19 mouse cellular contexts compared by ENCODE assay signal in the genomic region with DNA sequence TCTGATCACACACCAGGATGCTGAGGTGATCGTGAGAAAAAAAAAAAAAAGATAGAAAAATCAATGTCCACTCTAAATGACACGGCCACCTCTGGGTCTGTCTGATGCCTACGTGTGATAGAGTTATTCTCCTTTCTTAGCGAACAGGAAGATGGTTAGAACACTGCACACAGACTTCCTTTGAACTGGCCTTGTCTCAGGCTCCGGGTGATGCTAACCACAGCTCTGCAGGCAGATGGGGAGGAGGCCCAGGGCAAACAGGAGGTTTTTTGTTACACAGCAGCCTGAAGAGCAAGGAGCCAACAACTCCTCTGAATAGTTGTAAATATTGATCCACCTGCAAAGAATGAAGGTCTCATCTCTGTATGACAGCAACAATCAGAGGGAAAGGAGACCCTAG. TPM values are rescaled to one million over a fixed set of nuclear protein-coding genes. Genes with fewer than 3 reads are reported as not detected.
DNase-seq lines count a peak whose midpoint lies in the region; ATAC-seq lines count a peak whose summit lies in the region.
"Had no signal": no experiment of that assay in that cellular context is flagged by ENCODE, and none has a peak within 500 bp of the region (broad histone marks: within the 10 kb centered on the region; RNA-seq: fewer than 3 reads in every experiment).

No protein-coding gene starts in this region.

- H3K9ac ChIP-seq in intestine, embryonic 16.5 days (ENCODE audit: low read depth, low read length): no peak overlapping the region
- no peak overlapping the region for H3K9ac ChIP-seq in intestine, embryonic 15.5 days
- H3K9ac ChIP-seq: forebrain, embryonic 12.5 days; limb, embryonic 13.5 days; liver, embryonic 15.5 days; midbrain, embryonic 13.5 days had no signal

- 49% methylated on average over 5 of the region's 5 CpGs for WGBS in heart, embryonic 10.5 days
- WGBS in intestine, embryonic 16.5 days: 43% methylated on average over 5 of the region's 5 CpGs
- WGBS in intestine, embryonic 15.5 days: 46% methylated on average over 5 of the region's 5 CpGs

- H3K27ac ChIP-seq in heart, embryonic 10.5 days: peak overlapping the region; percentile 36; the same call in 1 of the 2 replicates
- H3K27ac ChIP-seq in intestine, embryonic 16.5 days (ENCODE audit: low read length): peak overlapping the region; percentile 11
- no peak overlapping the region for H3K27ac ChIP-seq in intestine, embryonic 15.5 days
- H3K27ac ChIP-seq: forebrain, embryonic 12.5 days; left cerebral cortex, adult 2 months; limb, embryonic 13.5 days; liver, embryonic 15.5 days; midbrain, embryonic 13.5 days had no signal

- H3K4me1 ChIP-seq in heart, embryonic 10.5 days: peaks cover 51% of the 10 kb centered on the region
- H3K4me1 ChIP-seq in intestine, embryonic 16.5 days (ENCODE audit: control insufficient read depth, insufficient read depth, low read length): peaks cover 6% of the 10 kb centered on the region; the same call in 1 of the 2 replicates
- peaks cover 10% of the 10 kb centered on the region; the same call in 1 of the 2 replicates for H3K4me1 ChIP-seq in intestine, embryonic 15.5 days (replicated peaks)
- H3K4me1 ChIP-seq: liver, embryonic 15.5 days; midbrain, embryonic 13.5 days had no signal

- ATAC-seq in intestine, embryonic 16.5 days: no peak
- no peak for ATAC-seq in intestine, embryonic 15.5 days
- peak; percentile 67; the same call in 1 of the 2 replicates for ATAC-seq in common myeloid progenitor, adult 5-6 weeks (replicated peaks; ENCODE audit: low read depth, poor library complexity, severe bottlenecking)
- ATAC-seq: midbrain, embryonic 13.5 days had no signal

- H3K9me3 ChIP-seq in heart, embryonic 10.5 days: no peaks in the 10 kb centered on the region
- H3K9me3 ChIP-seq in intestine, embryonic 16.5 days (ENCODE audit: control insufficient read depth, low read length): no peaks in the 10 kb centered on the region
- H3K9me3 ChIP-seq in intestine, embryonic 15.5 days: no peaks in the 10 kb centered on the region
- H3K9me3 ChIP-seq: forebrain, embryonic 12.5 days; limb, embryonic 13.5 days; liver, embryonic 15.5 days; midbrain, embryonic 13.5 days had no signal

- no peak overlapping the region for H3K4me2 ChIP-seq in intestine, embryonic 16.5 days (ENCODE audit: low read depth, low read length)
- H3K4me2 ChIP-seq in intestine, embryonic 15.5 days (replicated peaks): no peak overlapping the region
- H3K4me2 ChIP-seq: forebrain, embryonic 12.5 days; limb, embryonic 13.5 days; liver, embryonic 15.5 days; midbrain, embryonic 13.5 days had no signal

- H3K36me3 ChIP-seq in heart, embryonic 10.5 days: peaks cover 9% of the 10 kb centered on the region; the same call in 1 of the 2 replicates
- H3K36me3 ChIP-seq in intestine, embryonic 16.5 days (ENCODE audit: control insufficient read depth, insufficient read depth, low read length): no peaks in the 10 kb centered on the region
- H3K36me3 ChIP-seq in intestine, embryonic 15.5 days: no peaks in the 10 kb centered on the region
- H3K36me3 ChIP-seq: forebrain, embryonic 12.5 days; liver, embryonic 15.5 days; midbrain, embryonic 13.5 days had no signal

- no peak overlapping the region for H3K4me3 ChIP-seq in heart, embryonic 10.5 days
- no peak overlapping the region for H3K4me3 ChIP-seq in intestine, embryonic 16.5 days (ENCODE audit: low read length)
- no peak overlapping the region for H3K4me3 ChIP-seq in intestine, embryonic 15.5 days (replicated peaks)
- H3K4me3 ChIP-seq: forebrain, embryonic 12.5 days; left cerebral cortex, adult 2 months; limb, embryonic 13.5 days; liver, embryonic 15.5 days; midbrain, embryonic 13.5 days; myocyte had no signal

- no peaks in the 10 kb centered on the region for H3K27me3 ChIP-seq in heart, embryonic 10.5 days (ENCODE audit: insufficient read depth, poor library complexity, severe bottlenecking)
- no peaks in the 10 kb centered on the region for H3K27me3 ChIP-seq in intestine, embryonic 16.5 days (replicated peaks; ENCODE audit: control insufficient read depth, insufficient read depth, low read length)
- no peaks in the 10 kb centered on the region for H3K27me3 ChIP-seq in intestine, embryonic 15.5 days (replicated peaks)
- H3K27me3 ChIP-seq: forebrain, embryonic 12.5 days; limb, embryonic 13.5 days; liver, embryonic 15.5 days; midbrain, embryonic 13.5 days had no signal

- no peak for DNase-seq in heart, embryonic 10.5 days (ENCODE audit: low spot score)
- no peak for DNase-seq in heart, adult 8-10 months (ENCODE audit: low spot score)
- DNase-seq in thymus, postnatal 25 days: peak; percentile 37
- DNase-seq in embryo, embryonic 10 days (ENCODE audit: low spot score): no peak
- no peak for DNase-seq in testis, postnatal 14 days (ENCODE audit: low spot score)
- DNase-seq: adrenal gland, adult 2 months; cerebellum, adult 8-10 months; kidney, adult 9 months; lung, postnatal 14 days; spleen, adult 18-20 months had no signal

RNA-seq across cellular contexts. Expression of a gene that starts 32.2 kb away (rescaled TPM):
- 28.5 and 33.4 TPM in 2 replicates for polyA plus RNA-seq in heart, embryonic 10.5 days (2016; fragmentation: Nextera tagmentation; extraction: Ambion mirVana)
- 10 to 100 TPM; 10.8 to 18.3 (median 15.4) TPM for total RNA-seq in heart, adult 8-10 months (2022)
- polyA plus RNA-seq in intestine, embryonic 16.5 days (2015; fragmentation: Nextera tagmentation; extraction: Ambion mirVana): 18.1 TPM in 2 replicates
- polyA plus RNA-seq in intestine, embryonic 15.5 days (2015; fragmentation: Nextera tagmentation; extraction: Ambion mirVana): 21.0 and 23.7 TPM in 2 replicates
- 1.6 and 3.5 TPM in 2 replicates for total RNA-seq in common myeloid progenitor, adult 5-6 weeks (2017)
